Mouse (Mus musculus): ENCODE measurements around the gene Casp7.

DNA sequence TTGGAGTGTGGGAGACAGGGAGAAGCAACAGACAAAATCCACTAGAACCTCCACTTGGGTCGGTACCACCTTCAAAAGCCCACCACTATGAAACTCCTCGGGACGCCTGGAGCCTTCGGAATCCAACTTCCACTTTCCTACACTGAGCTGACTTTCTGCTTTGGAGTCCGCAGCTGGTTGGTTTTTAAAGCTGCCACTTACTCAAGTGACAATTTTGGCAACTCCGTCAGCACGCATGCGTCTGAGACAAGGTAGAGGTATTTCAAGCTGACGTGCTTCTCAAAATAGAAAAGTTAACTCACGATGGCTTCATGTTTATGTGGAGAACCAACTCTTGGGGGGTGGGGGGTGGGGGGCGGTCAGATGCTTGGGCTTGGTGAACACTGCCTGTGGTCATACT, 7.0 kb upstream of the Casp7 start, which contains the start of gene Nrap:
- TF ChIP-seq CTCF (IDR thresholded peaks at IDR 0.05; ENCODE audit: control insufficient read depth, insufficient read depth, low read length) (no peak), POLR2A (IDR thresholded peaks at IDR 0.05; ENCODE audit: borderline replicate concordance, control insufficient read depth, low read depth, low read length) (no peak)
